Mouse (Mus musculus): Measurements from ENCODE around the gene Snph. TPM values are rescaled to one million over a fixed set of nuclear protein-coding genes. Genes with fewer than 3 reads are reported as not detected.

Gene Snph
- polyA plus RNA-seq (2015; fragmentation: Nextera tagmentation; extraction: Ambion mirVana) = 0.59 and 0.95 TPM in 2 replicates

- no peak within 1 kb of the TSS for H3K27ac ChIP-seq
- H3K9ac ChIP-seq = peak within 1 kb of the TSS; percentile 53
- H3K4me1 ChIP-seq = peaks cover 10% of the 10 kb centered on the region
- no peaks in the 10 kb centered on the region for H3K9me3 ChIP-seq (replicated peaks)
- H3K4me3 ChIP-seq (replicated peaks) = peak within 1 kb of the TSS; percentile 57
- WGBS = under 1% methylated on average over 47 of the region's 47 CpGs
- H3K4me2 ChIP-seq = peak within 1 kb of the TSS; percentile 97
- peaks cover 41% of the 10 kb centered on the region for H3K27me3 ChIP-seq
- peak; percentile 87 for ATAC-seq (replicated peaks; ENCODE audit: low FRiP score)
- H3K36me3 ChIP-seq = no peaks in the 10 kb centered on the region
Measured at GRCm38 (mm10) chr2:151632159-151632814, at the start of gene Snph. TSS of gene Snph (minus strand) at chr2:151632593.

GRCm38 (mm10) chr2:151676234-151676633 lies 43.8 kb upstream of the Snph start:
- ATAC-seq (replicated peaks; ENCODE audit: low FRiP score) = no peak
- Histone ChIP-seq H3K9me3 (replicated peaks) (no peaks in the 10 kb centered on the region), H3K4me1 (no peaks in the 10 kb centered on the region), H3K9ac (no peak overlapping the region), H3K4me2 (no peak overlapping the region), H3K36me3 (no peaks in the 10 kb centered on the region), H3K27me3 (peaks cover 10% of the 10 kb centered on the region; the same call in 1 of the 2 replicates), H3K27ac (no peak overlapping the region), H3K4me3 (replicated peaks) (no peak overlapping the region)
- 53% methylated on average over 2 of the region's 2 CpGs for WGBS

GRCm38 (mm10) chr2:151670968-151671329 lies 38.6 kb upstream of the Snph start:
- no peak overlapping the region for H3K4me2 ChIP-seq
- WGBS = 65% methylated on average over 1 of the region's 1 CpGs
- no peaks in the 10 kb centered on the region for H3K36me3 ChIP-seq
- H3K27me3 ChIP-seq = peaks cover 26% of the 10 kb centered on the region
- no peaks in the 10 kb centered on the region for H3K9me3 ChIP-seq (replicated peaks)
- no peak overlapping the region for H3K4me3 ChIP-seq (replicated peaks)
- peak; percentile 36 for ATAC-seq (replicated peaks; ENCODE audit: low FRiP score)
- no peak overlapping the region for H3K9ac ChIP-seq
- H3K27ac ChIP-seq = no peak overlapping the region
- H3K4me1 ChIP-seq = no peaks in the 10 kb centered on the region; the same call in 1 of the 2 replicates

- Histone ChIP-seq H3K9ac (no peak overlapping the region), H3K4me2 (peak overlapping the region; percentile 27; the same call in 1 of the 2 replicates), H3K27me3 (peaks cover 29% of the 10 kb centered on the region), H3K4me3 (replicated peaks) (no peak overlapping the region), H3K4me1 (no peaks in the 10 kb centered on the region; the same call in 1 of the 2 replicates), H3K36me3 (no peaks in the 10 kb centered on the region), H3K27ac (no peak overlapping the region), H3K9me3 (replicated peaks) (no peaks in the 10 kb centered on the region)
- WGBS = 40% methylated on average over 48 of the region's 48 CpGs
- peak; percentile 64 for ATAC-seq (replicated peaks; ENCODE audit: low FRiP score)
Measured at GRCm38 (mm10) chr2:151670026-151670967, 37.9 kb upstream of the Snph start.

- H3K4me2 ChIP-seq = no peak within 1 kb of the TSS
- no peak within 1 kb of the TSS for H3K4me3 ChIP-seq (replicated peaks)
- no peaks in the 10 kb centered on the region; the same call in 1 of the 2 replicates for H3K4me1 ChIP-seq
- H3K9ac ChIP-seq = no peak within 1 kb of the TSS
- H3K9me3 ChIP-seq (replicated peaks) = no peaks in the 10 kb centered on the region
- no peak within 1 kb of the TSS for H3K27ac ChIP-seq
- 72% methylated on average over 3 of the region's 3 CpGs for WGBS
- ATAC-seq (replicated peaks; ENCODE audit: low FRiP score) = no peak
- no peaks in the 10 kb centered on the region for H3K36me3 ChIP-seq
- peaks cover 29% of the 10 kb centered on the region for H3K27me3 ChIP-seq
Measured at GRCm38 (mm10) chr2:151668433-151668832, 36.0 kb upstream of the Snph start, which contains the start of gene Rad21l. TSS of gene Rad21l (minus strand) at chr2:151668533.

- no peak for ATAC-seq (replicated peaks; ENCODE audit: low FRiP score)
- 0 out of 2 replicates have a peak, but pooled peaks cover 4% of the 10 kb centered on the region for H3K27me3 ChIP-seq
Measured at GRCm38 (mm10) chr2:151652053-151652452, 19.7 kb upstream of the Snph start.

GRCm38 (mm10) chr2:151636015-151636402 lies 3.6 kb upstream of the Snph start:
- 76% methylated on average over 2 of the region's 2 CpGs for WGBS

More at GRCm38 (mm10) chr2:151652053-151652452, 19.7 kb upstream of the Snph start:
- H3K4me2 ChIP-seq = no peak overlapping the region
- no peaks in the 10 kb centered on the region for H3K9me3 ChIP-seq (replicated peaks)
- H3K27ac ChIP-seq = no peak overlapping the region
- H3K36me3 ChIP-seq = no peaks in the 10 kb centered on the region
- H3K4me1 ChIP-seq = no peaks in the 10 kb centered on the region
- no peak overlapping the region for H3K4me3 ChIP-seq (replicated peaks)
- WGBS = 69% methylated on average over 1 of the region's 1 CpGs
- H3K9ac ChIP-seq = no peak overlapping the region

GRCm38 (mm10) chr2:151635362-151636014 lies 3.1 kb upstream of the Snph start:
- no peaks in the 10 kb centered on the region for H3K36me3 ChIP-seq
- H3K9me3 ChIP-seq (replicated peaks) = no peaks in the 10 kb centered on the region
- H3K9ac ChIP-seq = no peak overlapping the region
- peaks cover 34% of the 10 kb centered on the region for H3K27me3 ChIP-seq
- H3K4me3 ChIP-seq (replicated peaks) = no peak overlapping the region
- no peak for ATAC-seq (replicated peaks; ENCODE audit: low FRiP score)
- H3K4me2 ChIP-seq = no peak overlapping the region
- WGBS = 67% methylated on average over 9 of the region's 9 CpGs
- H3K27ac ChIP-seq = no peak overlapping the region
- H3K4me1 ChIP-seq = peaks cover 10% of the 10 kb centered on the region

More at GRCm38 (mm10) chr2:151636015-151636402, 3.6 kb upstream of the Snph start:
- Histone ChIP-seq H3K27ac (no peak overlapping the region), H3K9me3 (replicated peaks) (no peaks in the 10 kb centered on the region), H3K4me3 (replicated peaks) (no peak overlapping the region), H3K27me3 (peaks cover 29% of the 10 kb centered on the region), H3K36me3 (no peaks in the 10 kb centered on the region), H3K4me1 (peaks cover 10% of the 10 kb centered on the region), H3K9ac (no peak overlapping the region), H3K4me2 (no peak overlapping the region)
- no peak for ATAC-seq (replicated peaks; ENCODE audit: low FRiP score)

- no peak for ATAC-seq (replicated peaks; ENCODE audit: low FRiP score)
- peaks cover 10% of the 10 kb centered on the region for H3K4me1 ChIP-seq
- no peak overlapping the region for H3K27ac ChIP-seq
- H3K4me3 ChIP-seq (replicated peaks) = no peak overlapping the region
- H3K9ac ChIP-seq = no peak overlapping the region
- H3K4me2 ChIP-seq = no peak overlapping the region
- WGBS = 37% methylated on average over 2 of the region's 2 CpGs
- H3K9me3 ChIP-seq (replicated peaks) = no peaks in the 10 kb centered on the region
- no peaks in the 10 kb centered on the region for H3K36me3 ChIP-seq
- H3K27me3 ChIP-seq = peaks cover 40% of the 10 kb centered on the region
Measured at GRCm38 (mm10) chr2:151634903-151635302, 2.5 kb upstream of the Snph start.

- Histone ChIP-seq H3K9me3 (replicated peaks) (no peaks in the 10 kb centered on the region), H3K4me1 (peaks cover 10% of the 10 kb centered on the region), H3K4me3 (replicated peaks) (no peak overlapping the region), H3K36me3 (no peaks in the 10 kb centered on the region), H3K4me2 (peak overlapping the region; percentile 97; the same call in 1 of the 2 replicates), H3K27me3 (peaks cover 41% of the 10 kb centered on the region), H3K9ac (no peak overlapping the region), H3K27ac (no peak overlapping the region)
- 43% methylated on average over 5 of the region's 5 CpGs for WGBS
- no peak for ATAC-seq (replicated peaks; ENCODE audit: low FRiP score)
Measured at GRCm38 (mm10) chr2:151632982-151633381, 589 bp upstream of the Snph start.

GRCm38 (mm10) chr2:151631406-151632158 lies 811 bp downstream of the Snph start:
- peak overlapping the region; percentile 53 for H3K9ac ChIP-seq
- H3K4me2 ChIP-seq = peak overlapping the region; percentile 97
- ATAC-seq (replicated peaks; ENCODE audit: low FRiP score) = no peak
- no peaks in the 10 kb centered on the region for H3K9me3 ChIP-seq (replicated peaks)
- H3K36me3 ChIP-seq = no peaks in the 10 kb centered on the region
- peaks cover 10% of the 10 kb centered on the region for H3K4me1 ChIP-seq
- H3K4me3 ChIP-seq (replicated peaks) = peak overlapping the region; percentile 57
- WGBS = 5% methylated on average over 22 of the region's 22 CpGs
- H3K27me3 ChIP-seq = peaks cover 41% of the 10 kb centered on the region
- H3K27ac ChIP-seq = no peak overlapping the region

Data from kidney, embryonic 15.5 days (tissue).